Mouse (Mus musculus) spleen, postnatal 14 days (tissue): ENCODE data around the gene Catsper2.
"Not testable (repeated sequence)": the region's sequence is repeated elsewhere in the genome, so short reads cannot be mapped to it uniquely, and the experiment has no call there.

Source experiments
- DNase-seq, 2 experiments: peaks; one replicate each; pipeline ENCODE4 v3.0.0; 2021 to 2022; ENCODE audit warnings: low spot score in 2 of 2

Catsper2 gene

GRCm38 (mm10) chr2:121434854-121435253 is 21.3 kb upstream of the Catsper2 start:
- DNase-seq: no peak

GRCm38 (mm10) chr2:121425890-121426289 is 12.3 kb upstream of the Catsper2 start:
- no peak for DNase-seq

DNA sequence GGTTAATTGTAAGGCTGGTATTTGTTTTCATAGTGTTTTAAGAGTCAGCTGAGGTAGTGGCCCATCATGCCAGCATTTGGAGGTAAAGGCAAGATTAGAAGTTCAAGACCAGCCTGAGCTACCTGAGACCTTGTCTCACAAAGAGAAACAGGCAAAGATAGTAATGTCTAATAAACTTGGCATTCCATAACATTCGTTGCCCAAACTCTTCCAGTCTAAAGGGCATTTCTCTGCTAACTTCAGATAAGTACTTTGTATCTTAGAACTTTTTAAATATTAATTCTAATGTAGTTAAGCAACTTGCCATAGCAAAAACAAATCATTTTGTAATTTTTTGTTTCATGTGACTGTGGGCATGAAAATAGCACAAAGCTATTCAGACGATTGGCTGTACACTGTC is 9.6 kb upstream of the Catsper2 start:
- DNase-seq: no peak

- no peak for DNase-seq
Observed at GRCm38 (mm10) chr2:121418476-121418875, 4.9 kb upstream of the Catsper2 start.

DNA sequence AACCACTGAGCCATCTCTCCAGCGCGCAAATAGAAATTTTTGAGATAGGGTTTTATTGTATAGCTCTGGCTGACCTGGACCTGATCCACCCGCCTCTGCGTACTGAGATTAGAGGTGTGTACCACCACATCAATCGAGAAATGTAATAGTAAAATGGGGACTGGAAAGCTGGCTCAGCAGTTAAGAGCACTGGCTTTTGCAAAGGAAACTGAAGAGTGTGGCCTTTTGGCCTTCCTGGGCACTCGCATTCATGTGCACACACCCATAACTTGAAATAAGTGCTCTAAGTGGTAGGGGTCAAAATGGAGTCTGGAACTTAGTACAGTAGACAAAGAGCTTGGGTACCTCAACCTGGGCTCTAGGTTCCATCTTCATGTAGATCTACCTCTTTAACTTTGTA is 2.8 kb upstream of the Catsper2 start:
- no peak for DNase-seq

DNA sequence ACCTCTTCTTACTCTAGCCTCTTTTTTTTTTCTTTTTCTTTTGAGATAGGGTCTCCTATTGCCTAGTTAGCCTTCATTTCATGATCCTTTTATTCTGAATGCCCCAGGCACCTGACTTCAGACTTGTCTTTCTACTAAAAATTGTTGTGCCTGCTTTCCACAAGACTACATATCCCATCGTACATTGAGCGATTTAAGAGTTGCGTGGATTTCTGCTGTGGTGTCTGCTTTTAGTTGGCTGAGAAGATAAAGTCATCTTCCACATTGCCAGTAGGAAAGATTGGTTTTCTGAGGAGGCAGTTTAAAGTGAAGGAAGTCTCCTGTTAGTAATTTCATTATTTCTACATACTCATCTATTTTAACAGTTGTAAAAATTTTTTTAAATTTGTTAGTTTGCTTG is 2.0 kb upstream of the Catsper2 start:
- DNase-seq: no peak

GRCm38 (mm10) chr2:121415103-121415502 is 1.5 kb upstream of the Catsper2 start:
- no peak for DNase-seq

DNA sequence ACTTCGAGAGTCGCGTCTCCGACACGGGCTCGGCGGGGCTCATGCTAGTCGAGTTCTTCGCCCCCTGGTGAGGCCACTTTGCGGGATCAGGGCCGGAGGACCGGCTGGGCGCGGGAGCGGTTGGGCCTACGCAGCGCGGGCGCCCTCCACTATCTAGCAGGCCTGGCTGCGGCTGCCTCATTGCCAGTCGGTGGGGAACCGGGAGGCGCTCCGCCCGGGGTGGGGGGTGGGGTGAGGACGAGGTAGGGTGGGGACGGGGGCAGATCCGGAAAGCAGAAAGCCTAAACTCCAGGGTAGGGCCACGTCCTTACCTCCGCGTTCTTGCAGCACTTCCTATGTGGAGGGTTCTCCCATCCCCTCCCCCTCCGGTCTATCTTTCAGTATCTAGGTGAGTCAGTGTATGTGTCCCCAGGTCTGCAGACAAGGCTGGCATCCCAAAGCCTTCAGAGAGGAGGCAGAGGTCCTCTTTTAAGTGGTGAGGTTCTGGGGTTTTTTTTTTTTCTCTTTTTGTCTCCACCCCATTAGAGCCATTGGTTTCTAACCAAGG is 620 bp upstream of the Catsper2 start:
- no peak for DNase-seq

DNA sequence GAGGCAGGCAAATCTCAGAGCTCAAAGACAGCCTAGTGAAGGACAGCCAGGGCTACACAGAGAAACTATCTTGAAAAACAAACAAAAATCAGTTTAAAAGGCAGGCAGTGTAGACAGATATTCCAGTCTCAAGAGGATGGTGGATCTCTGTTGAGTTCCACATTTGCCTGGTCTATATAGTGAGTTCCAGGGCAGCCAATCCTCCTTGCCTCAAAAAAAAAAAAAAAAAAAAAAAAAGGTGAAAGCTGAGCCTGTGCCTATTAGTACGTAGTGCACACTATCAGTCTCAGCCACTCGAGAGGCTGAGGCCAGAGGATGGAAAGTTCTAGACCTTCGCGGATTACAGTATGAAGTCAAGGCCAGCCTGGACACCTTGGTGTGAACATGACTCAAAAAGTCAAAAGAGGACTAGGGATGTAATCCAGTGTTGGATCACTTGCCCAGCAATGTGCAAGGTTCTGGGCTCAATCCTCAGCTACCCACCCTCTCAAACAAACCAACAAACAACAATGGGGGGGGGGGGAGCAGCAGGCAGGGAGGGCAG is 677 bp downstream of the Catsper2 start:
- peak in 1 of 2 experiments; percentile 5 for DNase-seq

DNA sequence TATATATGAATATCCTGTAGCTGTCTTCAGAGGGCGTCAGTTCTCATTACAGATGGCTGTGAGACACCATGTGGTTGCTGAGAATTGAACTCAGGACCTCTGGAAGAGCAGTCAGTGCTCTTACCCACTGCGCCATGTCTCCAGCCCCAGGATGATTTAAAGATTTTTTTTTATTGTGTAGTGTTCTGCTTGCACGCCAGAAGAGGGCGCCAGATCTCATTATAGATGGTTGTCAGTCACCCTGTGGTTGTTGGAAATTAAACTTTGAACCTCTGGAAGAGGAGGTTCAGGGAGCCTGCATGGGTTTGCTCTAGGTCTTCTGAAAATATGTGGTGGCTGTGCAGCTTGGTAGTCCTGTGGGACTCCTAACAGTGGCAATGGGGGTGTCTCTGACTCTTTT is 5.4 kb downstream of the Catsper2 start:
- peak; percentile 32 to 50 for DNase-seq

DNA sequence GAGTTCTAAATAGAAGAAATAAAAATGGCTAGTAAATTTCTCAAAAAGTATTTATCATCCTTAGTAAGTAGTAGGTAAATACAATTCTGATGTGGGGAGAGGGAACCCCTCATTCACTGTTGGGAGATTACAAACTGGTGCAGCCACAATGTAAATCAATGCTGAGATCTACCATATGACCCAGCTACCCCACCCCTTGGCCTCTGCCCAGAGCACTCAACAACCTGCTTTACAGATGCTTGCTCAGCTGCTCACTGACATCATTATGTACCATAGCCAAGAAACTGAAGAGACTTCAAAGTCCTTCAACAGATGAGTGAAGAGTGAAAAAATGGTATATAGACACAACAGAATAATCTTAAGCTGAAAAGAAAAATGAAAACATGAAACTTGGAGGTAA is 10.3 kb downstream of the Catsper2 start:
- no peak for DNase-seq

GRCm38 (mm10) chr2:121396624-121397023 is 17.0 kb downstream of the Catsper2 start:
- DNase-seq: peak; percentile 56 to 74

DNA sequence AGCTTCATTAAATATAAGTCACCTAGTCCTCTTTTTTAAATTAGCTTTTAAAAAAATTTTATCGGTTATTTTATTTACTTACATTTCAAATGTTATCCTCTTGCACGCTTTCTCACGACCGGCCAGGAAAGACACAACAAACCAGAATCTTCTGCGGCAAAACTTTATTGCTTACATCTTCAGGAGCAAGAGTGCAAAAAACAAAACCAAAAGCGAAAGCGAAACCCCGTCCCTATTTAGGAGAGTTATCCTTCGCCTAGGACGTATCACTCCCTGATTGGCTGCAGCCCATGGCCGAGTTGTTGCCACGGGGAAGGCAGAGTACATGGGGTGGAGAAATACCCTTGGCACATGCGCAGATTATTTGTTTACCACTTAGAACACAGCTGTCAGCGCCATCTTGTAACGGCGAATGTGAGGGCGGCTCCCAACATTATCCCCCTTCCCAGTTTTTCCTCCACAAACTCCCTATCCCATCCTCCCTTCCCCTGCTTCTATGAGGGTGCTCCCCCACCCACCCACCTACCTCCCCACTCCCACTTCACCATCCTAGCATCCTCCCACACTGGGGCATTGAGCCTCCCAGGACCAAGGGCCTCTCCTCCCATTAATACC is 26.5 kb downstream of the Catsper2 start, which contains the start of gene Strc:
Gene Strc, minus strand, starts transcription at position 208 of the 615 bp plus-strand sequence.
- DNase-seq: not testable (repeated sequence)

- DNase-seq: no peak
Observed at GRCm38 (mm10) chr2:121374766-121375165, 38.8 kb downstream of the Catsper2 start.

GRCm38 (mm10) chr2:121372266-121372665 is 41.3 kb downstream of the Catsper2 start:
- DNase-seq: no peak

GRCm38 (mm10) chr2:121370921-121371320 is 42.7 kb downstream of the Catsper2 start:
- DNase-seq: no peak

DNA sequence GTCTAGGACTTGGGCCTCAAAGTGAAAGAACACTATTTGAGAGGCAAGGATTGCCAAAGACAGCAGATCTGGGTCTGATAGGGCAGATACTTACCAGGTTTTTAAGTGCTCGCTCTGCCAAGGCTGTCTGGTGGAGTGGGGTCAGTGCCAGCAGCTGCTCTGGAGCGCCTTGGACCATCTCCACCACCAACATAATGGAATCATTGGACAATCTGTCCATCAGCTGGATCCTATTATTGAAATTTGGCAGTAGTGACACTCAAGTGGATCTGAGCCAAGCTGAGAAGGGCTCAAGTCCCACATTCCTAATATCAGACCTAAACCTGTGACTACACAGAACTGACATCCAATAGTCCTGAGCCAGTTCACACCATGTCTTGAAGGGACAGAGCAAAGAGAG is 44.8 kb downstream of the Catsper2 start:
- DNase-seq: no peak

- no peak for DNase-seq
Observed at GRCm38 (mm10) chr2:121363656-121364055, 49.9 kb downstream of the Catsper2 start.

- no peak for DNase-seq
Observed at GRCm38 (mm10) chr2:121359461-121359860, 54.1 kb downstream of the Catsper2 start.

GRCm38 (mm10) chr2:121358381-121358780 is 55.2 kb downstream of the Catsper2 start:
- DNase-seq: peak in 1 of 2 experiments; percentile 11

DNA sequence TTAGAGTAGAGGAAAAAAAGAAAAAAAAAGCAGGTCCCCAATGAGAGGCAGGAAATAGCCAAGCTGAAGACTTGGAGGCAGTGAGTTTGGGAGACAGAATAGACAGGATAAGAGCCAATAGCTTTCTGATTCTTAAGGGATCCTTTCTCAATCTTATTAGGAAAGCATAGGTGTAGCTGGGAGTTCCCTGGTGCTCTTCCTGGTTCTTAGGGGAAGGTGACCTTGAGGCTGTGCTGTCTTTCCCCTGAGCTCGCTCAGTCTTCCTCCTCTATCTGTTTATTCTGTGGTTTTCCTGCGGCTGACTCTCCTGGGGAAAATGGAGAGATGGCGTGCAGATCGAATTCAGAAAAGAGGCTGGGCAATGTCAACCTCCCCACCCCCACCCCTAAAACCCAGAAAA is 55.6 kb downstream of the Catsper2 start:
- DNase-seq: no peak

DNA sequence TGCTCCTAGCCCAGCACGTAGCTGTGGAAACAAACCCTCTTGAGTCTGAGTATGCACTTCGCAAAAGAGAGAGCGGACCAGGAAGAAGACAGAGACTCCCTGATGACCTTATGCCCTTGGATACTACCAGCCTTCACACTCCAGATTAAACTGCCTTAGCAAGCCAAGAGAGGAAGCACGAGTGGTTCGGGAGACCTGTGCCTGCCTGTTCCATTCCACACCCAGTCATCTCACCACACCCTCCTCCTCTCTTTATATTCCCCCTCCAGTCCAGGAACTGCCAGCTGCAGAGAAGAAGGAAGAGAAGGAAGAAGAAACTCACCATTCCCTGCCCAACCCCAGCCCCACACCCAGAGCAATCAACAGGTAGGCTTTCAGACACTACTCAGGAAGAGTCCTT is 56.1 kb downstream of the Catsper2 start, which contains the start of gene Ckmt1:
Gene Ckmt1, plus strand, starts transcription at position 221 of the 400 bp plus-strand sequence.
- no peak for DNase-seq

GRCm38 (mm10) chr2:121354820-121355592 is 58.6 kb downstream of the Catsper2 start, which contains the start of gene Ppip5k1:
Ppip5k1 (minus strand) TSS chr2:121355396.
- peak; percentile 93 to 96 for DNase-seq
